Mouse (Mus musculus) MEL (cell line): ENCODE measurements around the gene Sapcd2. TPM values are rescaled to one million over a fixed set of nuclear protein-coding genes. Genes with fewer than 3 reads are reported as not detected.
A peak's percentile ranks its signal among the peaks of the same experiment; 100 is the strongest.

Experiments
- DNase-seq: peaks from one replicate; pipeline ENCODE4 v3.0.0; 2011; ENCODE audit warnings: low read depth, low spot score
- H3K27ac ChIP-seq: 2 replicates; pipeline ENCODE4 v1.5.1; 2012; ENCODE audit warnings: low read depth, mild to moderate bottlenecking, control low read depth, low read length, moderate library complexity; ENCODE audit not compliant: control insufficient read depth
- H3K27me3 ChIP-seq, 2 experiments: fragments of 150-350 bp in 1 of 2; sonication (generic) in 1 of 2; 2 replicates each; pipeline ENCODE4 v1.6.1; 2012; ENCODE audit warnings: low read length in 2 of 2, mild to moderate bottlenecking in 2 of 2, improper control_type of control experiment in 1 of 2, moderate library complexity in 1 of 2; ENCODE audit not compliant: insufficient read depth in 2 of 2, control insufficient read depth in 1 of 2
- H3K36me3 ChIP-seq, 2 experiments: 2 replicates each; pipeline ENCODE4 v1.6.1; 2012 to 2014; ENCODE audit warnings: low read length in 2 of 2, improper control_type of control experiment in 1 of 2, inconsistent platforms in 1 of 2, mild to moderate bottlenecking in 1 of 2; ENCODE audit not compliant: insufficient read depth in 2 of 2, control insufficient read depth in 1 of 2
- H3K4me1 ChIP-seq, 2 experiments: fragments of 150-350 bp in 1 of 2; sonication (generic) in 1 of 2; 2 replicates each; pipeline ENCODE4 v1.6.1; 2012; ENCODE audit warnings: low read length in 2 of 2, improper control_type of control experiment in 1 of 2, mild to moderate bottlenecking in 1 of 2; ENCODE audit not compliant: insufficient read depth in 2 of 2, control insufficient read depth in 1 of 2
- H3K4me3 ChIP-seq, 2 experiments: fragments of 150-350 bp in 1 of 2; sonication (generic) in 1 of 2; 2 replicates each; pipeline ENCODE4 v1.5.1; 2012; ENCODE audit warnings: low read depth in 2 of 2, low read length in 2 of 2, mild to moderate bottlenecking in 2 of 2, moderate library complexity in 2 of 2, control low read depth in 1 of 2, improper control_type of control experiment in 1 of 2; ENCODE audit not compliant: control insufficient read depth in 1 of 2, insufficient read depth in 1 of 2
- H3K79me2 ChIP-seq: 2 replicates; pipeline ENCODE4 v1.6.1; 2012; ENCODE audit warnings: mild to moderate bottlenecking, low read length, moderate library complexity; ENCODE audit not compliant: control insufficient read depth, poor library complexity, insufficient read depth
- H3K9ac ChIP-seq: 2 replicates; pipeline ENCODE4 v1.6.1; 2012; ENCODE audit warnings: low read depth, mild to moderate bottlenecking, control low read depth, low read length, moderate library complexity; ENCODE audit not compliant: control insufficient read depth, poor library complexity, severe bottlenecking
- H3K9me3 ChIP-seq: fragments of 150-350 bp; sonication (generic); replicated peaks from 2 replicates; pipeline ENCODE4 v1.6.1; 2012; ENCODE audit warnings: mild to moderate bottlenecking, low read length, improper control_type of control experiment, moderate library complexity; ENCODE audit not compliant: insufficient read depth
- BHLHE40 ChIP-seq: IDR thresholded peaks from 2 replicates; pipeline ENCODE4 v1.6.1; 2012; ENCODE audit warnings: low read depth, mild to moderate bottlenecking, inconsistent platforms, low read length, improper control_type of control experiment, borderline replicate concordance
- CTCF ChIP-seq, 3 experiments: IDR thresholded peaks in 2 of 3; conservative IDR thresholded peaks in 1 of 3; 2 replicates each; pipeline ENCODE4 v1.5.1; 2011 to 2012; ENCODE audit warnings: low read length in 3 of 3, low read depth in 2 of 3, mild to moderate bottlenecking in 2 of 3, improper control_type of control experiment in 1 of 3, inconsistent platforms in 1 of 3, mixed read lengths in 1 of 3, moderate library complexity in 1 of 3; ENCODE audit not compliant: control insufficient read depth in 1 of 3, insufficient read depth in 1 of 3, poor library complexity in 1 of 3, severe bottlenecking in 1 of 3
- ELF1 ChIP-seq: IDR thresholded peaks from 2 replicates; pipeline ENCODE4 v1.6.1; 2014; ENCODE audit warnings: low read depth, mild to moderate bottlenecking, inconsistent platforms, low read length, improper control_type of control experiment, moderate library complexity
- EP300 ChIP-seq, 2 experiments: IDR thresholded peaks; 2 replicates each; pipeline ENCODE4 v1.6.1; 2011; ENCODE audit warnings: improper control_type of control experiment in 2 of 2, low read length in 2 of 2, low read depth in 1 of 2, mild to moderate bottlenecking in 1 of 2
- ETS1 ChIP-seq: IDR thresholded peaks from 2 replicates; pipeline ENCODE4 v1.6.1; 2012; ENCODE audit warnings: low read depth, mild to moderate bottlenecking, inconsistent platforms, low read length, improper control_type of control experiment, moderate library complexity
- GABPA ChIP-seq: IDR thresholded peaks from 2 replicates; pipeline ENCODE4 v1.6.1; 2012; ENCODE audit warnings: low read depth, mild to moderate bottlenecking, inconsistent platforms, low read length, improper control_type of control experiment, moderate library complexity
- HCFC1 ChIP-seq: IDR thresholded peaks from 2 replicates; pipeline ENCODE4 v1.6.1; 2012; ENCODE audit warnings: low read depth, mild to moderate bottlenecking, inconsistent platforms, low read length, improper control_type of control experiment, moderate library complexity
- KAT2A ChIP-seq: conservative IDR thresholded peaks from 2 replicates; pipeline ENCODE4 v1.6.1; 2012; ENCODE audit warnings: low read depth, low read length, improper control_type of control experiment, inconsistent platforms
- MYC ChIP-seq: IDR thresholded peaks from 2 replicates; pipeline ENCODE4 v1.6.1; 2011; ENCODE audit warnings: low read depth, mild to moderate bottlenecking, low read length, improper control_type of control experiment, moderate library complexity
- POLR2A ChIP-seq, 2 experiments: IDR thresholded peaks; 2 replicates each; pipeline ENCODE4 v1.6.1; 2011 to 2012; ENCODE audit warnings: low read length in 2 of 2, mild to moderate bottlenecking in 2 of 2, control low read depth in 1 of 2, improper control_type of control experiment in 1 of 2, low read depth in 1 of 2, moderate library complexity in 1 of 2; ENCODE audit not compliant: control insufficient read depth in 1 of 2, insufficient read depth in 1 of 2, poor library complexity in 1 of 2
- RAD21 ChIP-seq: IDR thresholded peaks from 2 replicates; pipeline ENCODE4 v1.6.1; 2011; ENCODE audit warnings: mild to moderate bottlenecking, low read depth, low read length, improper control_type of control experiment
- RCOR1 ChIP-seq: IDR thresholded peaks from 2 replicates; pipeline ENCODE4 v1.6.1; 2012; ENCODE audit warnings: low read depth, mild to moderate bottlenecking, inconsistent platforms, low read length, improper control_type of control experiment
- SIN3A ChIP-seq: IDR thresholded peaks from 2 replicates; pipeline ENCODE4 v1.6.1; 2012; ENCODE audit warnings: low read length, improper control_type of control experiment, inconsistent platforms
- SMC3 ChIP-seq: IDR thresholded peaks from 2 replicates; pipeline ENCODE4 v1.6.1; 2011; ENCODE audit warnings: low read depth, low read length, improper control_type of control experiment
- TAL1 ChIP-seq: IDR thresholded peaks from 2 replicates; pipeline ENCODE4 v1.6.1; 2012; ENCODE audit warnings: mild to moderate bottlenecking, inconsistent platforms, low read length, moderate library complexity, mixed read lengths
- USF1 ChIP-seq: IDR thresholded peaks from 2 replicates; pipeline ENCODE4 v1.6.1; 2014; ENCODE audit warnings: low read depth, mild to moderate bottlenecking, inconsistent platforms, low read length, improper control_type of control experiment, moderate library complexity
- ZKSCAN1 ChIP-seq: IDR thresholded peaks from 2 replicates; pipeline ENCODE4 v1.6.1; 2012; ENCODE audit warnings: low read depth, mild to moderate bottlenecking, inconsistent platforms, low read length, improper control_type of control experiment, moderate library complexity
- ZMIZ1 ChIP-seq: IDR thresholded peaks from 2 replicates; pipeline ENCODE4 v1.6.1; 2012; ENCODE audit warnings: low read depth, mild to moderate bottlenecking, inconsistent platforms, low read length, improper control_type of control experiment, moderate library complexity
- polyA plus RNA-seq, 2 experiments: library from polyadenylated mRNA; stranded (reverse) in 1 of 2; unstranded in 1 of 2; fragments of >175 nt in 1 of 2; fragments of >200 nt in 1 of 2; gene quantifications; 2 replicates each; pipeline versions ENCODE4 v1.2.1 to v1.2.4; 2012; ENCODE audit warnings: low replicate concordance in 2 of 2, low read depth in 1 of 2; ENCODE audit not compliant: insufficient read length in 2 of 2, insufficient read depth in 1 of 2, missing spikeins in 1 of 2
- total RNA-seq: library from RNA; depleted of rRNA; stranded (reverse); fragments of 300-350 nt; gene quantifications from 2 replicates; pipeline ENCODE4 v1.2.3, GENCODE M21; 2012

The Sapcd2 gene
- total and polyA plus RNA-seq, 3 experiments = 51.9 to 58.2 TPM; not detected in 1

DNA sequence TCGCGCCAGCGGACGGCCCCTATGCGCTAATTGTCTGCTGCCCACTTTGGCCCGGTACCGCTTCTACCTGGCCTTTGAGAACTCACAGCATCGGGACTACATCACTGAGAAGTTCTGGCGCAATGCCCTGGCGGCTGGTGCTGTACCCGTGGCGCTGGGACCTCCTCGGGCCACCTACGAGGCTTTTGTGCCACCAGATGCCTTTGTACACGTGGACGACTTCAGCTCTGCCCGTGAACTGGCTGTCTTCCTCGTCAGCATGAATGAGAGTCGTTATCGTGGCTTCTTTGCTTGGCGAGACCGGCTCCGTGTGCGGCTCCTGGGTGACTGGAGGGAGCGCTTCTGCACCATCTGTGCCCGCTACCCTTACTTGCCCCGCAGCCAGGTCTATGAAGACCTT, 53.4 kb downstream of the Sapcd2 start:
- Histone ChIP-seq H3K9ac (no peak overlapping the region), H3K27ac (no peak overlapping the region), H3K36me3 (peaks cover 0 to 11% of the 10 kb centered on the region in 2 experiments; a peak in 2 of 4 replicates), H3K9me3 (no peaks in the 10 kb centered on the region), H3K79me2 (peaks cover 2% of the 10 kb centered on the region; the same call in 1 of the 2 replicates), H3K4me3 (no peak overlapping the region), H3K27me3 (no peaks in the 10 kb centered on the region), H3K4me1 (peaks cover 13 to 34% of the 10 kb centered on the region in 2 experiments)
- TF ChIP-seq ELF1 (no peak), ZMIZ1 (no peak), SMC3 (no peak), GABPA (no peak), POLR2A (IDR thresholded peaks at IDR 0.05; ENCODE audit: control insufficient read depth in 1 of 2, insufficient read depth in 1 of 2, low read depth in 1 of 2, low read length in 2 of 2, poor library complexity in 1 of 2) (no peak)
- DNase-seq = no peak

DNA sequence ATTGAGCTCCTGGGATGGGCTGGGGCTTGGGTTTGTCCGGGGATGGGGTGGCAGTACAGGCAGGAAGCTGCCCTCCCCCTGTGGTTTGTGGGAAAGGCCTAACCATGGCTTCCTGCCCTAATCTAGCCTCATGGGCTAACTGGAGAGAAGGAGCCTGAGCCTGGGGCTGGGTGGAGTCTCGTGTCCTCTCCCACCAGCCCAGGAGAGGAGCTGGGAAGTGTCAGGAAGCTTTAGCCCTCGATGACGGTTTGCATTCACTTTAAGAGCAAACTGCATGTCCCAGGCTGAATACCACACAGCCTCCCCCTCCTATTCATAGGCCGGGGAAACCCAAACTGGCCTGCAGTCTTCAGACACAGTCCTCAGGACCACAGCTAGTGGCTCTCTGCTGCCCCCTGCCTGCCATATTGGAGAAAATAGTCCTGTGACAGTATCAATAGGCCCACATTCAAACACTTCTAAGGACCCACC, 54.6 kb downstream of the Sapcd2 start:
- H3K36me3 ChIP-seq = peaks cover 0 to 11% of the 10 kb centered on the region in 2 experiments; a peak in 2 of 4 replicates
- H3K27me3 ChIP-seq = no peaks in the 10 kb centered on the region
- no peak for TF ChIP-seq TAL1
- TF ChIP-seq ETS1 = no peak
- peak; percentile 39 for TF ChIP-seq RAD21
- peak; percentile 39; the same call in 1 of the 2 replicates for TF ChIP-seq HCFC1
- peak in 1 of 2 experiments; percentile 17; a peak in 1 of 4 replicates for TF ChIP-seq EP300 (IDR thresholded peaks at IDR 0.05; ENCODE audit: low read depth in 1 of 2, low read length in 2 of 2)
- peak; percentile 54 to 78 (median 76) for TF ChIP-seq CTCF (IDR thresholded peaks at IDR 0.05 in 2 of 3, conservative IDR thresholded peaks at IDR 0.05 in 1 of 3; ENCODE audit: control insufficient read depth in 1 of 3, insufficient read depth in 1 of 3, low read depth in 2 of 3, low read length in 3 of 3, poor library complexity in 1 of 3, severe bottlenecking in 1 of 3)
- no peak for TF ChIP-seq ZKSCAN1
- 0 out of 2 replicates have a peak, but pooled peaks have one; percentile 16 for TF ChIP-seq RCOR1
- TF ChIP-seq SMC3 = 0 out of 2 replicates have a peak, but pooled peaks have one; percentile 18
- 0 out of 2 replicates have a peak, but pooled peaks have one; percentile 16 for TF ChIP-seq BHLHE40
- TF ChIP-seq USF1 = no peak; the same call in 1 of the 2 replicates
- TF ChIP-seq POLR2A (IDR thresholded peaks at IDR 0.05; ENCODE audit: control insufficient read depth in 1 of 2, insufficient read depth in 1 of 2, low read depth in 1 of 2, low read length in 2 of 2, poor library complexity in 1 of 2) = peak; percentile 27 to 52; a peak in 1 of 4 replicates
- 0 out of 2 replicates have a peak, but pooled peaks have one; percentile 29 for TF ChIP-seq MYC
- TF ChIP-seq KAT2A = no peak
- TF ChIP-seq SIN3A = peak; percentile 32; the same call in 1 of the 2 replicates
- H3K9me3 ChIP-seq = no peaks in the 10 kb centered on the region
- DNase-seq = peak; percentile 88
- H3K27ac ChIP-seq = peak overlapping the region; percentile 55
- peaks cover 13 to 34% of the 10 kb centered on the region in 2 experiments for H3K4me1 ChIP-seq
- peaks cover 2% of the 10 kb centered on the region; the same call in 1 of the 2 replicates for H3K79me2 ChIP-seq
- H3K9ac ChIP-seq = peak overlapping the region; percentile 65
- peak overlapping the region in 1 of 2 experiments; percentile 13; a peak in 1 of 4 replicates for H3K4me3 ChIP-seq
